In genomic region chr3:69515730-69516350, GRCm38 (mm10) we compare ENCODE assay signal across 17 mouse cellular contexts.
A peak's percentile ranks its signal among the peaks of the same experiment; 100 is the strongest.
DNase-seq lines count a peak whose midpoint lies in the region; ATAC-seq and TF ChIP-seq lines count a peak whose summit lies in the region.
"Had no signal": no experiment of that assay in that cellular context is flagged by ENCODE, and none has a peak within 500 bp of the region (broad histone marks: within the 10 kb centered on the region; RNA-seq: fewer than 3 reads in every experiment).

No protein-coding gene starts in this region.

- no peak for TF ChIP-seq EP300 in lung, postnatal 0 days (IDR thresholded peaks at IDR 0.05)

- H3K9me3 ChIP-seq in lung, embryonic 14.5 days (ENCODE audit: low read depth, low read length): no peaks in the 10 kb centered on the region
- H3K9me3 ChIP-seq in lung, postnatal 0 days (ENCODE audit: low read length): no peaks in the 10 kb centered on the region
- no peaks in the 10 kb centered on the region for H3K9me3 ChIP-seq in embryonic facial prominence, embryonic 15.5 days (replicated peaks)
- no peaks in the 10 kb centered on the region for H3K9me3 ChIP-seq in kidney, embryonic 16.5 days (ENCODE audit: low read length)
- H3K9me3 ChIP-seq in stomach, embryonic 16.5 days (replicated peaks; ENCODE audit: control insufficient read depth, low read length): no peaks in the 10 kb centered on the region
- H3K9me3 ChIP-seq: embryonic facial prominence, embryonic 12.5 days; limb, embryonic 15.5 days had no signal

- 0 out of 2 replicates have a peak overlapping the region, but pooled peaks have one; percentile 40 for H3K27ac ChIP-seq in lung, embryonic 14.5 days (ENCODE audit: low read depth)
- H3K27ac ChIP-seq in lung, postnatal 0 days (ENCODE audit: low read length): no peak overlapping the region
- H3K27ac ChIP-seq in embryonic facial prominence, embryonic 15.5 days (replicated peaks): no peak overlapping the region
- H3K27ac ChIP-seq in kidney, embryonic 16.5 days (ENCODE audit: low read length): no peak overlapping the region
- peak overlapping the region; percentile 24; the same call in 1 of the 2 replicates for H3K27ac ChIP-seq in stomach, embryonic 16.5 days (ENCODE audit: low read length)
- H3K27ac ChIP-seq: embryonic facial prominence, embryonic 12.5 days; hindbrain, postnatal 0 days; layer of hippocampus, adult 2 months; left cerebral cortex, adult 2 months; limb, embryonic 15.5 days had no signal

- no peak overlapping the region for H3K9ac ChIP-seq in lung, embryonic 14.5 days
- H3K9ac ChIP-seq in lung, postnatal 0 days (replicated peaks; ENCODE audit: low read depth): no peak overlapping the region
- no peak overlapping the region for H3K9ac ChIP-seq in embryonic facial prominence, embryonic 15.5 days
- H3K9ac ChIP-seq in kidney, embryonic 16.5 days (replicated peaks; ENCODE audit: low read length): no peak overlapping the region
- H3K9ac ChIP-seq in stomach, embryonic 16.5 days (ENCODE audit: low read length): no peak overlapping the region
- H3K9ac ChIP-seq: embryonic facial prominence, embryonic 12.5 days; limb, embryonic 15.5 days had no signal

- no peak for ATAC-seq in lung, embryonic 14.5 days (ENCODE audit: insufficient read depth)
- ATAC-seq in lung, postnatal 0 days: no peak
- 0 out of 2 replicates have a peak, but pooled peaks have one; percentile 20 for ATAC-seq in embryonic facial prominence, embryonic 15.5 days (ENCODE audit: insufficient number of reproducible peaks, low FRiP score, low TSS enrichment, low read depth)
- peak; percentile 67 for ATAC-seq in kidney, embryonic 16.5 days (ENCODE audit: low FRiP score, low TSS enrichment)
- no peak for ATAC-seq in stomach, embryonic 16.5 days (ENCODE audit: insufficient read depth, low FRiP score)
- ATAC-seq: CD4-positive, CD25-positive, alpha-beta regulatory T cell, adult 4 months; hindbrain, postnatal 0 days; midbrain, embryonic 16.5 days had no signal

- WGBS in lung, embryonic 14.5 days: 58% methylated on average over 13 of the region's 13 CpGs
- 59% methylated on average over 13 of the region's 13 CpGs for WGBS in lung, postnatal 0 days
- 64% methylated on average over 13 of the region's 13 CpGs for WGBS in embryonic facial prominence, embryonic 15.5 days
- WGBS in kidney, embryonic 16.5 days: 41% methylated on average over 13 of the region's 13 CpGs
- 62% methylated on average over 13 of the region's 13 CpGs for WGBS in stomach, embryonic 16.5 days

- intact Hi-C loops in heart, postnatal 10 days (cut with DNase I): no loop called here

- no peak for TF ChIP-seq CTCF in lung, embryonic 14.5 days (IDR thresholded peaks at IDR 0.05; ENCODE audit: low read depth)
- TF ChIP-seq CTCF in lung, postnatal 0 days (IDR thresholded peaks at IDR 0.05): no peak

- peaks cover 3% of the 10 kb centered on the region; the same call in 1 of the 2 replicates for H3K4me1 ChIP-seq in lung, embryonic 14.5 days (ENCODE audit: insufficient read depth)
- H3K4me1 ChIP-seq in lung, postnatal 0 days (ENCODE audit: insufficient read depth, low read depth, low read length): no peaks in the 10 kb centered on the region; the same call in 1 of the 2 replicates
- peaks cover 14% of the 10 kb centered on the region for H3K4me1 ChIP-seq in embryonic facial prominence, embryonic 15.5 days
- H3K4me1 ChIP-seq in kidney, embryonic 16.5 days (ENCODE audit: insufficient read depth, low read length): peaks cover 17% of the 10 kb centered on the region
- peaks cover 17% of the 10 kb centered on the region for H3K4me1 ChIP-seq in stomach, embryonic 16.5 days (ENCODE audit: control insufficient read depth, insufficient read depth, low read length)

- no peaks in the 10 kb centered on the region for H3K27me3 ChIP-seq in lung, embryonic 14.5 days (ENCODE audit: insufficient read depth, low read length)
- H3K27me3 ChIP-seq in lung, postnatal 0 days (replicated peaks; ENCODE audit: insufficient read depth, low read length): no peaks in the 10 kb centered on the region
- H3K27me3 ChIP-seq in embryonic facial prominence, embryonic 15.5 days: no peaks in the 10 kb centered on the region
- no peaks in the 10 kb centered on the region for H3K27me3 ChIP-seq in kidney, embryonic 16.5 days (ENCODE audit: insufficient read depth, low read length)
- H3K27me3 ChIP-seq in stomach, embryonic 16.5 days (ENCODE audit: control insufficient read depth, insufficient read depth, low read length): no peaks in the 10 kb centered on the region
- H3K27me3 ChIP-seq: embryonic facial prominence, embryonic 12.5 days; limb, embryonic 15.5 days had no signal

- no peak for DNase-seq in lung, embryonic 14.5 days
- DNase-seq in lung, postnatal 0 days (ENCODE audit: low spot score): no peak
- DNase-seq in adrenal gland, adult (ENCODE audit: inconsistent age in 2 of 2, low spot score in 1 of 2): no peak
- DNase-seq in heart, postnatal 10 days: no peak
- DNase-seq: cerebellum, postnatal 36 days; heart, adult 18-20 months; lung, adult 2 months had no signal

- no peak overlapping the region for H3K4me3 ChIP-seq in lung, embryonic 14.5 days (ENCODE audit: low read depth, low read length)
- no peak overlapping the region for H3K4me3 ChIP-seq in lung, postnatal 0 days (ENCODE audit: low read depth, low read length)
- no peak overlapping the region for H3K4me3 ChIP-seq in embryonic facial prominence, embryonic 15.5 days (replicated peaks)
- H3K4me3 ChIP-seq in kidney, embryonic 16.5 days (ENCODE audit: low read length): no peak overlapping the region
- no peak overlapping the region for H3K4me3 ChIP-seq in stomach, embryonic 16.5 days (replicated peaks; ENCODE audit: low read length)
- H3K4me3 ChIP-seq: embryonic facial prominence, embryonic 12.5 days; layer of hippocampus, adult 2 months; left cerebral cortex, adult 2 months; limb, embryonic 15.5 days had no signal

- no peak overlapping the region for H3K4me2 ChIP-seq in lung, embryonic 14.5 days
- no peak overlapping the region for H3K4me2 ChIP-seq in lung, postnatal 0 days (replicated peaks; ENCODE audit: low read depth, low read length)
- no peak overlapping the region for H3K4me2 ChIP-seq in embryonic facial prominence, embryonic 15.5 days (replicated peaks)
- no peak overlapping the region for H3K4me2 ChIP-seq in kidney, embryonic 16.5 days (replicated peaks; ENCODE audit: low read depth, low read length)
- no peak overlapping the region for H3K4me2 ChIP-seq in stomach, embryonic 16.5 days (ENCODE audit: low read depth, low read length)
- H3K4me2 ChIP-seq: embryonic facial prominence, embryonic 12.5 days; limb, embryonic 15.5 days had no signal

- no peaks in the 10 kb centered on the region for H3K36me3 ChIP-seq in lung, embryonic 14.5 days (ENCODE audit: insufficient read depth)
- no peaks in the 10 kb centered on the region for H3K36me3 ChIP-seq in lung, postnatal 0 days (ENCODE audit: insufficient read depth, low read length)
- H3K36me3 ChIP-seq in embryonic facial prominence, embryonic 15.5 days: no peaks in the 10 kb centered on the region
- H3K36me3 ChIP-seq in kidney, embryonic 16.5 days (ENCODE audit: insufficient read depth, low read length): no peaks in the 10 kb centered on the region
- H3K36me3 ChIP-seq in stomach, embryonic 16.5 days (ENCODE audit: control insufficient read depth, insufficient read depth, low read length): no peaks in the 10 kb centered on the region
- H3K36me3 ChIP-seq: embryonic facial prominence, embryonic 12.5 days; limb, embryonic 15.5 days had no signal

Comparison
In these comparisons a context has a peak if more than half of its experiments do, and no peak if none do; other contexts are left out.
1. H3K27ac ChIP-seq: peak in lung, embryonic 14.5 days (single experiment) and stomach, embryonic 16.5 days (single experiment); none in lung, postnatal 0 days (single experiment), embryonic facial prominence, embryonic 15.5 days (single experiment) and kidney, embryonic 16.5 days (single experiment).
2. ATAC-seq: peak in embryonic facial prominence, embryonic 15.5 days (single experiment) and kidney, embryonic 16.5 days (single experiment); none in lung, embryonic 14.5 days (single experiment), lung, postnatal 0 days (single experiment) and stomach, embryonic 16.5 days (single experiment).